Mouse (Mus musculus): Measurements from ENCODE around the gene Strc. TPM values are rescaled to one million over a fixed set of nuclear protein-coding genes. Genes with fewer than 3 reads are reported as not detected.

Strc gene
- not detected in 2 replicates for polyA plus RNA-seq (2015; fragmentation: Nextera tagmentation; extraction: Ambion mirVana)

DNA sequence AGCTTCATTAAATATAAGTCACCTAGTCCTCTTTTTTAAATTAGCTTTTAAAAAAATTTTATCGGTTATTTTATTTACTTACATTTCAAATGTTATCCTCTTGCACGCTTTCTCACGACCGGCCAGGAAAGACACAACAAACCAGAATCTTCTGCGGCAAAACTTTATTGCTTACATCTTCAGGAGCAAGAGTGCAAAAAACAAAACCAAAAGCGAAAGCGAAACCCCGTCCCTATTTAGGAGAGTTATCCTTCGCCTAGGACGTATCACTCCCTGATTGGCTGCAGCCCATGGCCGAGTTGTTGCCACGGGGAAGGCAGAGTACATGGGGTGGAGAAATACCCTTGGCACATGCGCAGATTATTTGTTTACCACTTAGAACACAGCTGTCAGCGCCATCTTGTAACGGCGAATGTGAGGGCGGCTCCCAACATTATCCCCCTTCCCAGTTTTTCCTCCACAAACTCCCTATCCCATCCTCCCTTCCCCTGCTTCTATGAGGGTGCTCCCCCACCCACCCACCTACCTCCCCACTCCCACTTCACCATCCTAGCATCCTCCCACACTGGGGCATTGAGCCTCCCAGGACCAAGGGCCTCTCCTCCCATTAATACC lies at the start of gene Strc:
Strc (minus strand) TSS at position 208 of the 615 bp plus-strand sequence.

DNA sequence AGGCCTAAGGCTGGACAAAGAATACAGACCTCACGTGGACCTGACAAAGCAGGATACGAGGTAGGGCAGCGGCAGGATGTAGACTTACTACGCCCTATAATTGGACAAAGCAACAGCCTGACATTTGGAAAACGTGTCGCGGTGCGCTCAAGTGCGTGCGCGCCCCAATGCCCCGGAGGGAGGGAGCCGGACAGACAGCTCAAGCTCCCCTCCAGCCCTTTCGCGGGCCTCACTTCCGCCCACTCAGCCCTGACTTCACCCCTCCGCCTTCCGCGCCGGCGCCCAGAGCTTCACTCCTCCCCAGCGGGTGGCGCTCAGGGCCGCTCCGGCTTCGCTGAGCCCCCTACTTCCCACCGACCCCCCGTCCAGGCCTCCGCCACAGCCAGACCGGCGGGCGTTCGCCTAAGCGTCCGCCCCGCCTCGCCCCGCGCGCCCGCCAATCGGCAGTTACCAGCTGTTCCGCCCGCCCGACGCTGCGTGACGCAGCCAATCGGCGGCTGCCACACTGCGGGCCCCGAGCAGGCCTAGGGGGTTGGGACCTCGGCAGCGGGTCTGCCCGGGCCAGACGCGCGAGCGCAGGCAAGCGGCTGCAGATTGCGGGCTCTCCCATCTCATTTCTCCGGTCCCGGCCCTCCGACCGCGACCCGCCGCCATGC lies 26.5 kb upstream of the Strc start, which contains the start of the genes Pdia3 and Catsper2:
Pdia3 (plus strand) TSS at position 389 of the 656 bp plus-strand sequence.
Catsper2 (minus strand) TSS at position 406 of the 656 bp plus-strand sequence.

DNA sequence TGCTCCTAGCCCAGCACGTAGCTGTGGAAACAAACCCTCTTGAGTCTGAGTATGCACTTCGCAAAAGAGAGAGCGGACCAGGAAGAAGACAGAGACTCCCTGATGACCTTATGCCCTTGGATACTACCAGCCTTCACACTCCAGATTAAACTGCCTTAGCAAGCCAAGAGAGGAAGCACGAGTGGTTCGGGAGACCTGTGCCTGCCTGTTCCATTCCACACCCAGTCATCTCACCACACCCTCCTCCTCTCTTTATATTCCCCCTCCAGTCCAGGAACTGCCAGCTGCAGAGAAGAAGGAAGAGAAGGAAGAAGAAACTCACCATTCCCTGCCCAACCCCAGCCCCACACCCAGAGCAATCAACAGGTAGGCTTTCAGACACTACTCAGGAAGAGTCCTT lies 29.5 kb downstream of the Strc start, which contains the start of gene Ckmt1:
Ckmt1 (plus strand) TSS at position 221 of the 400 bp plus-strand sequence.

DNA sequence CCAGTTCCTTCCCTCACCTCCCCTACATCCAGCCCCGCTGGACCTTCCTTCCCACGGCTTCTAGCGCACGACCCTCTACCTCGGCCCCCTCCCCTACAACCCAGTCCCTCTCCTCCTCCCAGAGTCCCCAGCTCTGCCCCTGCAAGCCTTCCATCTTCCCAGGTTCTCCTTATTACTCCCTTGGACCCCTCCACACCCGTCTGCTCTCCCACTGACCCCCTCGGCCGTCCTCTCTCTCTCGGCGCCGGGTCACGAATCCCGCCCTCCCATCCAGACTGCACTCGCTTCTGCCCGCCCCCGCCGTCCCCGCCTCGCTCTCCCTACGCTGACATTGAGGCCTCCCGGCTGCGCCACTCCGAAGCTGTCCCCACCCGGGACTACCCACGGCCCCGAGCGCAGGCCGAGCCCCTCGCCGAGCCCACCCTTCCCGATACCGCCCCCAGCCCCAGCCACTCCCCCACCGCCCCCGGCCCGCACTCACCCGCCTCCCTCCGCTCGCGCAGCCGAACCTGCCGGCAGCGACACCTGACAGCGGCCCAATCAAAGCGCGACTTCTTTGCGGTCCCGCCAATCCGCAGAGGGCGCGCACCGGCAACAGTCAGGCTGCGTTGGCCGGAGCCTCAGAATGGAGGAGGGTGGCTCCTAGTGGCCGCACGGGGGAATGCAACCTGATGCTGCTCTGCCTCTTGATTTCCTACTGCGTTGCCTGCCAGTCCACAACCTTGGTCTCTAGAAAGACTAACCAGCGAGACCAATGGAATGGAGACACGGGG lies 32.0 kb downstream of the Strc start, which contains the start of gene Ppip5k1:
Ppip5k1 (minus strand) TSS at position 577 of the 773 bp plus-strand sequence.

Other genes with a start within 250 kb of the Strc start
- gene Adal, start 246.7 kb downstream of the Strc start, polyA plus RNA-seq (2015; fragmentation: Nextera tagmentation; extraction: Ambion mirVana) = 9.1 and 12.2 TPM in 2 replicates
- gene Lcmt2, start 246.5 kb downstream of the Strc start, polyA plus RNA-seq (2015; fragmentation: Nextera tagmentation; extraction: Ambion mirVana) = 10.9 and 11.4 TPM in 2 replicates
- 24.6 and 26.0 TPM in 2 replicates for gene Tubgcp4, start 216.5 kb downstream of the Strc start, polyA plus RNA-seq (2015; fragmentation: Nextera tagmentation; extraction: Ambion mirVana)
- gene Zscan29, start 216.0 kb downstream of the Strc start, polyA plus RNA-seq (2015; fragmentation: Nextera tagmentation; extraction: Ambion mirVana) = 5.3 and 6.4 TPM in 2 replicates
- 12.4 and 13.9 TPM in 2 replicates for gene Trp53bp1, start 115.8 kb downstream of the Strc start, polyA plus RNA-seq (2015; fragmentation: Nextera tagmentation; extraction: Ambion mirVana)
- 0.54 and 0.80 TPM in 2 replicates for gene Map1a, start 97.6 kb downstream of the Strc start, polyA plus RNA-seq (2015; fragmentation: Nextera tagmentation; extraction: Ambion mirVana)
- gene Ppip5k1, start 31.8 kb downstream of the Strc start, polyA plus RNA-seq (2015; fragmentation: Nextera tagmentation; extraction: Ambion mirVana) = 6.2 and 7.5 TPM in 2 replicates
- 1.1 and 2.1 TPM in 2 replicates for gene Ckmt1, start 29.5 kb downstream of the Strc start, polyA plus RNA-seq (2015; fragmentation: Nextera tagmentation; extraction: Ambion mirVana)
- gene Pdia3, start 26.6 kb upstream of the Strc start, polyA plus RNA-seq (2015; fragmentation: Nextera tagmentation; extraction: Ambion mirVana) = 201 and 225 TPM in 2 replicates
- gene Catsper2, start 26.6 kb upstream of the Strc start, polyA plus RNA-seq (2015; fragmentation: Nextera tagmentation; extraction: Ambion mirVana) = 2.1 and 2.4 TPM in 2 replicates
- gene Ell3, start 57.1 kb upstream of the Strc start, polyA plus RNA-seq (2015; fragmentation: Nextera tagmentation; extraction: Ambion mirVana) = 0.73 and 0.87 TPM in 2 replicates
- 327 and 346 TPM in 2 replicates for gene Serf2, start 62.0 kb upstream of the Strc start, polyA plus RNA-seq (2015; fragmentation: Nextera tagmentation; extraction: Ambion mirVana)
- gene Hypk, start 66.1 kb upstream of the Strc start, polyA plus RNA-seq (2015; fragmentation: Nextera tagmentation; extraction: Ambion mirVana) = 91.7 and 112 TPM in 2 replicates
- 0.07 and 0.30 TPM in 2 replicates for gene Serinc4, start 69.6 kb upstream of the Strc start, polyA plus RNA-seq (2015; fragmentation: Nextera tagmentation; extraction: Ambion mirVana)
- gene Mfap1b, start 86.9 kb upstream of the Strc start, polyA plus RNA-seq (2015; fragmentation: Nextera tagmentation; extraction: Ambion mirVana) = 29.8 and 32.3 TPM in 2 replicates
- 19.5 and 19.6 TPM in 2 replicates for gene Mfap1a, start 119.5 kb upstream of the Strc start, polyA plus RNA-seq (2015; fragmentation: Nextera tagmentation; extraction: Ambion mirVana)
- 14.6 and 15.3 TPM in 2 replicates for gene Wdr76, start 119.6 kb upstream of the Strc start, polyA plus RNA-seq (2015; fragmentation: Nextera tagmentation; extraction: Ambion mirVana)

All from spleen, postnatal 0 days (tissue).